Mouse (Mus musculus): ENCODE data around the gene Myo6.

Myo6 gene

DNA sequence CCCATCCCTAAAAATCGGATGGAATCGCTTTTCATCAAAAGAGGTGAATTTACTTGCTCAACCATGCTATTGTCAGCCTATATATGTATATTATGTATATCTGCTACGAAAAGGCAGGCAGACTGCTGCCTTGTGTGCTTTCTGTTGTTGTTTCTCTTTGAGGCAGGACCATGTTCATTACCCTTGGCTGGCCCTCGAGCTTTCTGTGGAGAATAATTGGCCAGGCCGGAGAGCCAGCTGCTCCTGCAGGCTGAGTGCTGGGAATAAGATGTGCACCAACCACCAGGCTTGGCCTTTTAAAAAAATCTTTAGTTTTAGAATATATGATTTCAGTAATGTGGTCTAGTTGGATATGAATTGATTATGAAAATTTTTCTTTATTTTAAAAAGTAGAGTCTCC, 19.3 kb downstream of the Myo6 start:
- DNase-seq: no peak

DNA sequence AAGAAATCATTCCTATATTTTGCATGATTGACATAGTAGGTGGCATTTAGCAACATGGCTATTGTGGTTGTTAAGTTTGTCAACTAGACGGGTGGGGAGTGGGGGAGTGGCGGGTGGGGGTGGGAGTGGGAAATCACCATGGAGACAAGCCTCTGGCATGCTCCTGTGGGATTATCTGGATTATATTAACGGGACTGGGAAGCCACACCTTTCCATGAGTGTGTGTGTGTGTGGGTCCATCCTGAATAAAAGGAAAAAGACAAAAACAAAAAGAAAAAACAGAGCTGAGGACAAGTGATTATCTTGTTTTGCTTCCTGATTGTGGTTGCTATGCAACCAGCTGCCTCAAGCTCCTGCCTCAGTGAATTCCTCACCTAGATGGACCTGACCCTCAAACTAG, 20.9 kb downstream of the Myo6 start:
- DNase-seq: no peak

DNA sequence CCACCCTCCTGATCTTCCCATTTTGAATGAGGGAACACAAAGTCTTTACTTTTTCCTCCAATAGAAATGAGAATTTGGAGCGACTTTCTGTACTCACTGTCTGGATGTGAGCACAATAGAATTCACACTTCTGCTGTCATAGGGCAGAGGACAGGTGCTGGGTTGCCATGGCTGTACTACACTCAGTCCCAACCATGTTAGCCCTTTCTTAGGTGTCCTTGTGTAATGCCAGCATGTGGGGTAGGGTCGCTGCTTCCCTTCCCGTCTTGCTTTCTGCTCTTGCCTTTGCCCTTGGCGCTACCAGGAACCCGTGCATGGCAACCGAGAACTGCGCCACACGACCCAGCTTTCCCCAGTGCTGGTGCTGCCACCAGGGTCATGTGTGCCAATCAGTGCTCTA, 21.9 kb downstream of the Myo6 start:
- no peak for DNase-seq

DNA sequence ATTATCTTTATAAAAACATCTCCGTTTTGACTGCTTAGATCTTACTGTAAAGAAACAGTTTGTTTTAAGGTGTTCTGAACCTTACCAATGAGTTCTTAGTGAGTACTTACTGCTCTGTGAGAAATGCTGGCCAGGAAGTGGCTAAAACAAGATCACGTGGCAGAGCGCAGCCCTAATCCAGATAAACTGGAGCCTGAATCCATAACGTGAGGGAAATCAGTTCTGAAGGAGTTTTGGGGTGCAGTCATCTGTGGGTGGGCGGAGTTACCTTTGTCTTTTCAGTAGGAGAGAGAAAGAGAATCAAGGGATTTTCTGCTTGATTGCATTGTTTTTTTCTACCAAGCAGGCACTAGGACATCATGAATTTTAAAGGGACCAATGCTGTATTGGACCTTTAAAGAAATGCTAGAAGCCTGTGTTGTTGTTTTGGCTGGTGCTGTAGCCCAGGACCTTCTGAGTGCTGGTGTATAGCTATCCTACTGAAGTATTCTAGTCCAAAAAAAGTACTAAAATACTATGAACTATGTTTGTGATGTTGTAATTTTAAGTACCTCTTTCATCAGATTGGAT, 23.6 kb downstream of the Myo6 start:
- no peak for DNase-seq

DNA sequence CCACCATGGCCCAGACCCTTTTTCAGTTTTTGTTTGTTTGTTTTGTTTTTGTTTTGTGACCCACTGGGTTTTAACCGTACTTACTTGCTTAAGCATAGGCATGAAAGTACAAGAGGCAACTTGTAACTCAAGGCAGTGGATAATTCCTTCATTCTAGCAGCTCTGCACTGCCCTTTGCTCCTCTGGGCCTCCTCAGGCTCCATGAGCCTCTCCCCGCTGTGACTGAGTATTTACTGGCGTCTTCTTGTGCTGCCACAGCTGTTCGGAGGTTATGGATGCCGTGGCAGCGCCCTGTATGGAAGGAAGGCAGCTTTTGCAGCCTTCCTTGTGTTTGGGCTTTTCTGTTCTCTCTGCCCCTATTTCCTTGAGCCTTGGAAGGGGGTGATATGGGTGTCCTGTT, 26.4 kb downstream of the Myo6 start:
- DNase-seq: no peak

DNA sequence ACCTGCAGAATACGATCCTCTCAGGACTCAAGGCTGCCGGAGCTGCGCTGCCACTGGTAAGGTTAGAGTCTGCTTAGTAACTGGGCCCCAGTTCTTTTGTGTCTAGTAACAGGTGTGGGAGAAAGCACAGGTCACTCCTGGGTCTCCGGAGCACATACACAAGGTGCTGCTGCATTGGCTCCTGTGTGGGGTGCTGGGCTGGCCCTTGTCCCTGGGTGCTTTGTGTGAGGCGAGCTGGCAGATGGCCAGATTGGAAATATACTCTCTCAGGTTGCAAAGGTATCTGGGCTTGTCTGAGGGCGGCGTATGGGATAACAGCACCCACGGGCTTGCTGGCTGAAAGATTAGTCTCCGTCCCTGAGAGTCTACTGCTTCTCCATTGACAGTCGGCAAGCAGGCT, 27.5 kb downstream of the Myo6 start:
- DNase-seq: no peak

DNA sequence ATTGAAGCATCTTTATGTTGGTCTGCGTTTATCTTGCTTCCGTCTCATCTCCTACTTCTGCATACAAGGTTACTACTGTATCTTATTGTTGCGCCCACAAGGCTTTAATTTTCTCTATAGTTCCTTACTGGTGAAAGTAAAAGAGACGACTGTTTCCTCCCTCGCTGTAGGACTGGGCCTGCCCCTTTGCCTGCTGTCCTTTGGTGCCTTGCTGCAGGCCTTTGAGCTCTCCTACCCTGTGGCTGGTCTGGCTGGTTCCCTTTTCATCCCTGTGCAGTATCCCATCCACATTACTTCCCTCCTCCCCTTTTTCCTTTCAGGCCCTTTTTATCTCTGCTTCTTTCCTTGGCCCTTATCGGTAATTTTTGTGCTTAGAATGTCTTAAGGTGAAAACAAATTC, 29.6 kb downstream of the Myo6 start:
- DNase-seq: no peak

DNA sequence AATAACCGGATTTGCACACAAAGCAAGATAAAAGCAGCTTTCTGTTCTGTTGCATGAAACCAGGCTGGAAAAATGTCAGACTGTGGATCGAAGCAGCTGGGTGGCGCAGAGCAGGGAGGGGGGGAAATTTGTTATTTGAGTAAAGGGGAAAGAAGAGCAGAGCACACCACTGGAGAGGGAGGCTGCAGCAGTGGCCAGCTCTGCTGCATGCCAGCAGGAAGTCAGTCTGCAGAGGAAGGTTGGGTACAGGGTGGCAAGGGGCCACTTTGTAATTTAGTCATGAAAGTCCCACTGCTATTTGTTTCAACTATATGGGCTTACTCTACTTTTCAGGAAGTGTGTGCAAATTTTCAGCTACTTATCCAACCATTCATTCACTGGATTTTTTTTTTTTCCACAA, 31.3 kb downstream of the Myo6 start:
- no peak for DNase-seq

DNA sequence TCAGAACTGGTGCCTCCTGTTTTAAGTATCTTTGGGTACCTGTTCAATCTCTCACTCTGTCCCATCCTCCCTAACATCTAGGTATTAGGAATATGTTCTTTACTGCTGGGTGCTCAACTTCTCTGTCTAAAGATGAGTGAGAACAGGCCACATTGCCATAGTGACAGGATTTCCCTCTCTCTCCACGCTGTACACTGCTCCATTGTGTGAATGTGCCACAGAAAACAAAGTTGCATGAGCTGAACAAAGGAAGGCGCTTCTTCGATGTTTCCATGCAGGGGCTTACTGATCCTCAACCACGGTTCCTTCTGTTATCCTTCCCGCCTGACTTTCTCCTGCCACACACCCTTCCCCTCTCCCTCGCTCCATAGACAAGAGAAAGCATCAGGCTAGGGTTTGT, 32.4 kb downstream of the Myo6 start:
- DNase-seq: no peak

DNA sequence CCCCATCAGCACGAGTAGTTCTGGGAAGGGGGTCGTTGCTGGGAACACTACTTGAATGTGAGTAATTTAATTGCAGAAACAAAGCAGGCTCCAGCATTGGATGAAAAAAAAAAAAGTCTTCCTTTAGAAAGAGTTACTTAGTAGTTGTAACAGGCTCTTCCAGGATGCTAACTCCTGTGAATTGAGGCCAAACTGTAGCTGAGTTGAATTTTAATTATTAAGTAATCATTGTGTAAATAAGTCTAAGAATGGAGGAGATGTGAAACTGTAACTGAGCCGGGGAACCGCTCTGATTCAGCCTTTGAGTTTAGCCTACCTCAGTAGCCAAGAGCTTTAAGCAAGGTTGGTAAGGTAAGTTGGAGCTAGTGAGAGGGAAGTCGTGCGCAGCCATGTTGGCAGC, 36.0 kb downstream of the Myo6 start:
- no peak for DNase-seq

DNA sequence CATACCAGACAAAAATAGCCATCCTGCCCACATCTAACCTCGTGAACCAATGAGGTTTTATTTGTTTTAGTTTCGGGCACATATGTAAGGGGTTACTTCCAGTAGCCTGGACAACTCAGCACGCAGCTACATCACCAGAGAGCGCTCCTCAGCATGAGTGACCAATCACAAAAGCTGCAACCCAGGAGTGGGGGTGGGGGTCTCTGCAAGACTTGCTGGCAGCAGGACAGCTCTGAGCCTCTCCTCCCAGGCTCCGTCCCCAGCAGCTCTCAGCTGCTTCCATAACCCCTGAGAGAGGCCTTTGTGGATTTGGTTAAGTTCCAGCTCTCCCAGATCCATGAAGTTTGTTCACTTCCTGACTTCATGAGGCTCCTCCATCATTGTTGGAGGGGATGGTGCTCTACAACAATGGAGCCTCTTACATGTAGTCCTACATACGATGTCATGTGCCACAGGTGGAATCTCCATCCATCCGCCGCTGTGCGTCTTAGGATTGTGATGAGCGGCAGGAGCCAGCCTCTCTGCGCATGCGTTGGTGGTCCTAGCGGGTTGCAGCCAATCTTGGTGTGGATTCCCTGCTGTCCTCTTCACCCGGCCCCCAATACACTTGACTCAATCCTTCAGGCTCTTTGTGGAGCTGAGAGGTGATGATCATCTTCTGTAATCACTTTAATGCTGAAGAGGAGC, 37.7 kb downstream of the Myo6 start:
- DNase-seq: no peak

DNA sequence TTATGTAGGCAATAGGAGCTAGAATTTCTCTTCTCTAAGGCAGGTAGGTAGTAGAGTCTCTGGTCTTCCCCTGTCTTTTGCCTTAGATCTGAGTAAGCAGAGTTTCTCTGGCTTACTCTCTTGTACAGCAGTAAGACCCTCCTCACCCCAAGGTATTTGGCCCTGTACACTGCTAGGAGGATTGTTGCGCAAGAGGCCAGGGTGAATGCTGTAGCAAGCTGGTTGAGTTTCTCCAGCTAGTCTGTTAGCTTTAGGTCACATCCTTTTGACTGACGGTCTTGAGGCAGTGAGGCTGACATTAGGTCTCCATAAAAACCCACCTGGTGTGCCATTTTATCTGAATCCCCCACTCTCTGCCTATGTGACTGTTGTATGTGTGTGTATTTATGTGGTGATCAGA, 43.9 kb downstream of the Myo6 start:
- DNase-seq: no peak

DNA sequence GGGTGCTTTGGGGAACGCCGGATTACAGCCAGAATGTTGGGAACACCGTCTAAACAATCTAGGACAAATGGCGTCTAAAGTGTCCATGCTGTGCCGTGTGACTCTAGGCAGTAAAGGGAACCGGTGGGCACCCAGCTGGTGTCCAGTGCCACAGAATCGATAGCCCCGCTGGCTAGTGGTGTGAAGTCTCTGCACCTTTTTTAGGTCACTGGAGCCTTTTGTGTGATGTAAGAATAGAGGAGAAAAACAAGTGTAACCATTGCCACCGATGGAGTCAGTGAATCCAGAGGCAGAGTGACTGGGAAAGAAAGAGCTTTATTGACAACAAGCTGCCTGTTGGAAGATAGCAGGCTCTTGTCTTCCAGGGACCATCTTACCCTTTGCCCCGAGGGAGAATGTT, 44.6 kb downstream of the Myo6 start:
- DNase-seq: no peak

DNA sequence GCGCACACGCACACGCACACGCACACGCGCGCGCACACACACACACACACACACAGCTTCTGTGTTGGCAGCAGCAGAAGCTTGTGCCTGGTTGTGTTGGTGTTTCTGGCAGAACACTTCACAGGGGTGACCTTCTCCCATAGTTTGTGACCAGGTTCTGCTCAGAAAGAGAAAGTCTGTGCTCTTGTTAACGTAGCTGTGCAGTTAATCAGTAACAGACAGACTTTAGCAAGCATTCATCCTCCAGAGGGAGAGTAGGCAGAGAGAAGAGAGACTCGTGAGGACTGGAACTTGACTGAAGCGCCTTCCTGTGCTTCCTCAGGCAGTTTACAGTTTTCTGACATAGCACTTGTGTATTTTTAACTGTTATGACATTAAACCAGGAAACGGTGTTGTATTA, 45.3 kb downstream of the Myo6 start:
- no peak for DNase-seq

DNA sequence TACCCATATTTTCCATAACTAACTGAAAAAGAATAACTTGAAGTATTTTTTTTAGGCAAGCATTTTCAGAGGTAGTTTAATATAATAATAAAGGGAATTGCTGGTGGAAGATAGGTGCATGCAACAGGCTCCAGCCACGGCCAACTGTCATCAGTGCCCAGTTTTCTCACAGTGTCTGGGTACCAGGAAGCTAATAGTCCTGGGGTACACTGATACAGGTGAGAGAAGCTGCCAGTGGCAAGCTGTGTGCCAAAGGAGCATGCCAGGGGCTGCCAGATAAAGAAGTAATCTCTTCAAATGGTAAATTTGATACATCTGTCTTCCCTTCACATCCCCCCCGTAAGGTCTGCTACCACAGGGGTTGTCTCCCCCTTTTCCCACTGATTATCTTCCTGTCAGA, 48.6 kb downstream of the Myo6 start:
- no peak for DNase-seq

DNA sequence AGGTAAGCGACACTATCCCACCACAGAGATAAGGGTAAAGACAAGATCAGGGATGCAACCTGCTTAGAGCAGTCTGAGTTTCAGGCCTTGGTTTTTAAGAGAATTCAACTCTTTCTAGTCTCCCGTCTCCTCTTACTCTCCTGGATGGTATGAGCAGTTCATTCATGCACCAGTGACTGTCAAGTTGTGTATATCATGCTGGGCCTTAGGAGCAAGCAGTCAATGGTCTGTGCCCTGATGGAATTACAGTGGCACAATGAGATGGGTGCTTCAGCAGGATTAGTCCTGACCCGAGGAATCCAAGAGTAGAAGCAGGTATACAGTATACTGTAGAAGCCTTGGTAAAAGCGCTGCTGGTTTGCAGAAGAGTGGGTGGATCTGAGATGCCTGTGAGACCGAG, 50.7 kb downstream of the Myo6 start:
- no peak for DNase-seq

DNA sequence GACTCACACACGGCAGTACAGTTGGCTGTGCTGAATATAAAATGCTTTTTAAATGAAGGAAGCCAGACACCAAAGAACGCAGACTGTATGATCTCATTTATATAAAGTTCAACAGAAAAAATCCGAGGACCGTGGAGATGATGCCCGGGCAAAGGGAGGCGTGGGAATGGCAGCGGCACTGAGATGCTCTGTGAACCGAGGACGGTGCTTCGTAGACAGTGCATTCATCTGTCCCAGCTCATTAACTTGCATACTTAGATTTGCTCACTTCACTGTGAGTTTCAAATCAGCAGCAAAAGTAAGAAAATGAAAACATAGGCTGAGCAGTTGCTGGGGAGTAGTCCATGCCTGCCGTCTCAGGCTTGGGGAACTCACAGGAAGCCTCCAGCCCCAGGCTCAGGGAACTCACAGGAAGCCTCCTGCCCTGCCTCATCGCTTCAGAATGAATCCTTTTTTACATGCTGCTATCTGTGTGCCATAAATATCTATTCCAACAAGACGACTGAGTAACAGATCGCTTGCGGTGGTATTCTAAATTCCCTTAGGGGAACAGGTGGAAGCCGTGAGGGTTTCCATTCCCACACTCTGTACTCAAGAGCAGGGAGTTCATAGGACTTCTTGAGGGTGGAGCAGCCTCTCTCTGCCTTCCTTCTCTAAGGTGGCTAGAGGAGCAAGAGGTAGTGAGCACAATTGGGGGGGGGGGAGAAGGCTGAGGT, 52.1 kb downstream of the Myo6 start:
- DNase-seq: no peak

DNA sequence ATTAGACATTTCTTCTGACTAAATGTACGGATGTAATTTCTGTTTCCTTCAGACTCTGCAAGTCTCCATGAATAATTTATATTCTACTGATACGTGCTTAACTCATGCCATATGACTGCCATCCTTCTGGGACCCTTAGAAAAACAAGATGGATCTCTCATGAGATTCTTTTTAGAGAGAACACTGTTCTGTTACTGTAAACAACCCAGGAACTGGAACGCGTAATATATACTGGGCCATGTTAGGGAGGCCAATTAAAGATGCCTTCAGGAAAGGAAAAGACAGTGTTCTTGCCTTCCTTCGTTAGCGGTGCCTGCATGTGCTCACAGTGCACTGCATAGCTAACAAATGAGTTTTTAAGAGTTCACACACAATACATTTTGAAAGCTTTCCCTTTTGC, 53.9 kb downstream of the Myo6 start:
- no peak for DNase-seq

DNA sequence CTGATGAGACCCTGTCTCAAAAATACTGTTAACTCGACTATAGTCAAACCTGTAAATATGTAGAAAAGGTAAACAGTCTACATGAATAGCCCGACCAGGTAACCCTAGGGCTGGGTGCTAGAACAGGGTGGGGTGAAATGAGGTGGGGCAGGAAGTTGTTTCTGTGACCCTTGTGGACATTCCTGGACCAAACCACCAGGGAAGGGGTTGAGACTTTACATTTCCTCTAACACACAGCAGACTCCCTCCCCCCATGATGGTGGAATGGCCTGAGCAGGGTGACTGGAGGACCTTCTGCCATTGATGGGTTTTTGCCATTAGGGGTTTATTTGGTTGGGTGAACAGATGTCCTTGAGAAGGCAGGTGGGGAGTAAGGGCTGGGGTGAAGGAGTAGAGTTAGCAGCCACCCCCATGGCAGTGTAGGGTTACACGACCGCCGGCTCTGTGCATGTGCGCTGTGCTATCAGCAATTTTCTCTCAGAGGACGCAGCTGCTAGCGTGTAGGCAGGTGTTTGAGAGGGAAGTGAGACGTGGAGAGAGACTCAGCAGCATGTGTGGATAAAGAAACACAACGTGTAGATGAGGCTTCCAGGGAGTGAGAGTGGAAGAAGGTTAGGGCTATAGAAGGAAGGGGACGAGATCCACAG, 59.3 kb downstream of the Myo6 start:
- DNase-seq: no peak

DNA sequence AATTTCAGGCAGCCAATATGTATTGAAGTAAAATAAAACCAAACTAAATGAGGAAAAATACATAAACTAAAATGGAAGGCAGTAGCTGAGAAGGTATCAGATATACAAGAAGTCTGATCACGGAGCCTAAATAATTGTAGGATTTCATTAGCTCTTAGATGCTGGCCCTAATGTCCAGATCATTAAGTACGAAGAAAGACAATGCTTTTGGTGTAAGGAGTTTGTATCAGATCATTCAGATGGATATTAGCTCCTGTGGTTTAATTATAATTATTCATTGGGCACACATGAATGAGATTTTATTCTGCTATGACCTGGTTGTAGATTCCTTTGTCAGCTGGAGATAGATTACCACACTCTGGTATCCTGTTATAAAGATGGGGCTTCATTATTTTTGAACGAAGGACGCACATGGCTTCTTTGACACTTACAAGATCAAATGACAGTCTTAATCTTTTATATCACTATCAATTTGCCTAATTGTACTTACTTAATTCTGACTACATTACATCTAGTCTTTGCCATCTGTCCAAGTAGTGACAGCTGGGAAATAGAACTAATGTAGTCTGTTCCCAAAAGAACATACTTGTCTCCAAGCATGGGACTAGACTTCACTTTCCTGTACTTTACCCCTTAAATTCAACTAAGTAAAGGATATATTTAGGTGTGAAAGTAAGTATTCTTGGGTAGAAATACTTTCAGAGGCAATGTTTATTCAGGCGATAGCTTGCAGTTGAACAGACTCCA, 61.9 kb downstream of the Myo6 start:
- DNase-seq: no peak

DNA sequence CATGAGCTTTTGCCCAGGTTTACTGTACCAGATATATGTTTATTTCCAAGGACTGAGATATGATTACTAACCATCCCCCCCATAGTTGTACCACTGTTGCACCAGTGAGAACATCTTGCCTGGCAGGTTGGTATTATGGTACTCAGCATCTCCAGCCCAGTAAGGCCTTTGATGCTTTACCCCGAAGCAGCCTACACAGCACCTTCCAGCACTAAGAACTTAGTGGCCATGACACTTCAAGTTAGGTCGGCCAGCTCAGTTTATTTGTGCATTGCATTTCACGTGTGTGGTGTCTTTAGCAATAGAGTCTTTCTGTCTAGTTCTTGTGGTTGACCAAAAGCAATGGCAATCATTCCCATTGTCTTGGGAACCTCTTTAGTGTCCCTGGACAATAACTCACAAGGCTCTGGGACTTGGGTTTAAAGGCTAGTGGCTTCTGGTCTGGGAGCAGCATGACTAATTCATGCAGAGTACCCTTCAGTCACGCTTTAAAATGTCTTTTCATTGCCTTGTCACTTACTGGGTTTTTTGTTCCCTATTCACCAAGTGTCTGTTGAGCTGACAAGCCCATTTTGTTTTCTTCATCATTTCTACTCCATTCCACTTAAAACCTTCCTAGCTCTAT, 69.1 kb downstream of the Myo6 start:
- no peak for DNase-seq

DNA sequence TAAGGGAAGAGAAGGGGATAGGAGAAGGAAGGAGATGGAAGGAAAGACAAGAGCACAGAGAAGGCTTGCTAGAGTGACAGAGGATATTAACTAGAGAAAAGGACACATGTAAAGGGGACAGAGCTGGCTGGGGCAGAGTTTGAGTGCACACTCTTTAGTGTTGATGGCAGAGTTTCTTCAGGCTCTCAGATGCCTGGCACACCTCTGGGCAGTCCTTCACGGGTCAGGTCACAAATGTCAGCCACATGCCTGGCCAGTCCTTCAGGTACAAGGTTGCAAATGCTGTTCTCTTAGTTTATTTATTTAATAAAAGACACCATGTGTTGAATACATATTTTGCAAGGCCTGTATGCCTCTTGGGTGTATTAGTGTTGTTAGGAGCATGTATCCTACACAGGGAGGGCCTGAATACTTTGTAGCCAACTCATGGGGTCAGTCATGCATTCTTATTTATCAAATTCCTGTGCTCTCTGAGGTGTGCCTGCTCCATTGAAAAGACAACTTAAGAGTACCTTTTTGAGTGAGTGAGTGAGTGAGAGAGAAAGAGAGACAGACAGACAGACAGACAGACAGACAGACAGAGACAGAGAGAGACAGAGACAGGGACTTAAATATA, 72.5 kb downstream of the Myo6 start:
- DNase-seq: no peak
